Mouse (Mus musculus) macrophage (primary cell): Measurements from ENCODE around the gene Chd3. TPM values are rescaled to one million over a fixed set of nuclear protein-coding genes. Genes with fewer than 3 reads are reported as not detected.

Experiments used
- H3K27ac ChIP-seq: fragments of 350-480 bp; formaldehyde crosslinking; 2 replicates; pipeline ENCODE4 v1.9.0; 2021
- H3K36me3 ChIP-seq: fragments of 350-480 bp; formaldehyde crosslinking; 2 replicates; pipeline ENCODE4 v1.9.0; 2021; ENCODE audit errors: inconsistent target
- H3K4me3 ChIP-seq: fragments of 350-480 bp; formaldehyde crosslinking; 2 replicates; pipeline ENCODE4 v1.9.0; 2021; ENCODE audit errors: inconsistent target
- H3K79me2 ChIP-seq: fragments of 350-480 bp; formaldehyde crosslinking; 2 replicates; pipeline ENCODE4 v1.9.0; 2021; ENCODE audit errors: inconsistent target
- whole genome bisulfite sequencing: methylation state at CpG from one replicate; pipeline ENCODE4 v1.1.7; 2026; ENCODE audit warnings: inconsistent platforms; ENCODE audit not compliant: missing documents; 5-methylcytosine and 5-hydroxymethylcytosine counted together
- polyA plus RNA-seq: library from polyadenylated mRNA; stranded (reverse); fragments of 250-400 nt; gene quantifications from 3 replicates; pipeline ENCODE4 v1.2.4, GENCODE M21; 2018; ENCODE audit warnings: inconsistent platforms

Gene Chd3
- polyA plus RNA-seq, 1 experiment from 2014 or later: 105 TPM

- Histone ChIP-seq H3K27ac (no peak within 1 kb of the TSS), H3K4me3 (peak within 1 kb of the TSS; percentile 14), H3K36me3 (no peaks in the 10 kb centered on the region), H3K79me2 (no peaks in the 10 kb centered on the region)
- 5% methylated on average over 99 of the region's 99 CpGs for WGBS
Observed at GRCm38 (mm10) chr11:69340161-69341131, 28.8 kb downstream of the Chd3 start, which contains the start of gene Rnf227. Gene Rnf227 (plus strand): TSS chr11:69340461.

GRCm38 (mm10) chr11:69334796-69335195 lies 34.4 kb downstream of the Chd3 start:
- WGBS: 85% methylated on average over 4 of the region's 4 CpGs
- Histone ChIP-seq H3K4me3 (no peak overlapping the region), H3K27ac (no peak overlapping the region), H3K79me2 (no peaks in the 10 kb centered on the region), H3K36me3 (no peaks in the 10 kb centered on the region)

GRCm38 (mm10) chr11:69333922-69334321 lies 35.3 kb downstream of the Chd3 start:
- no peak overlapping the region for H3K27ac ChIP-seq
- WGBS: 19% methylated on average over 2 of the region's 3 CpGs
- H3K36me3 ChIP-seq: no peaks in the 10 kb centered on the region
- H3K4me3 ChIP-seq: no peak overlapping the region
- H3K79me2 ChIP-seq: no peaks in the 10 kb centered on the region

- Histone ChIP-seq H3K4me3 (no peak overlapping the region), H3K36me3 (no peaks in the 10 kb centered on the region), H3K79me2 (no peaks in the 10 kb centered on the region), H3K27ac (no peak overlapping the region)
- WGBS: 47% methylated on average over 8 of the region's 8 CpGs
Observed at GRCm38 (mm10) chr11:69332713-69333253, 36.4 kb downstream of the Chd3 start.

GRCm38 (mm10) chr11:69331929-69332405 lies 37.2 kb downstream of the Chd3 start:
- Histone ChIP-seq H3K27ac (0 out of 2 replicates have a peak overlapping the region, but pooled peaks have one; percentile 4), H3K36me3 (no peaks in the 10 kb centered on the region), H3K4me3 (peak overlapping the region; percentile 42), H3K79me2 (no peaks in the 10 kb centered on the region)
- 2% methylated on average over 24 of the region's 24 CpGs for WGBS

- no peak overlapping the region for H3K27ac ChIP-seq
- H3K79me2 ChIP-seq: no peaks in the 10 kb centered on the region
- WGBS: 92% methylated on average over 6 of the region's 6 CpGs
- H3K36me3 ChIP-seq: no peaks in the 10 kb centered on the region
- H3K4me3 ChIP-seq: no peak overlapping the region
Observed at GRCm38 (mm10) chr11:69331152-69331551, 38.1 kb downstream of the Chd3 start.

- Histone ChIP-seq H3K27ac (no peak overlapping the region), H3K4me3 (no peak overlapping the region), H3K36me3 (no peaks in the 10 kb centered on the region), H3K79me2 (peaks cover 11% of the 10 kb centered on the region)
- WGBS: 88% methylated on average over 6 of the region's 6 CpGs
Observed at GRCm38 (mm10) chr11:69328517-69328916, 40.7 kb downstream of the Chd3 start.

- H3K27ac ChIP-seq: no peak overlapping the region
- peaks cover 11% of the 10 kb centered on the region for H3K79me2 ChIP-seq
- no peak overlapping the region for H3K4me3 ChIP-seq
- WGBS: 42% methylated on average over 6 of the region's 6 CpGs
- no peaks in the 10 kb centered on the region for H3K36me3 ChIP-seq
Observed at GRCm38 (mm10) chr11:69327648-69328047, 41.6 kb downstream of the Chd3 start.

GRCm38 (mm10) chr11:69327157-69327442 lies 42.1 kb downstream of the Chd3 start:
- 44% methylated on average over 9 of the region's 9 CpGs for WGBS
- peaks cover 11% of the 10 kb centered on the region for H3K79me2 ChIP-seq
- no peak overlapping the region for H3K27ac ChIP-seq
- H3K36me3 ChIP-seq: no peaks in the 10 kb centered on the region
- H3K4me3 ChIP-seq: no peak overlapping the region

- WGBS: 5% methylated on average over 45 of the region's 45 CpGs
- no peaks in the 10 kb centered on the region for H3K36me3 ChIP-seq
- peak overlapping the region; percentile 12; the same call in 1 of the 2 replicates for H3K4me3 ChIP-seq
- peak overlapping the region; percentile 82; the same call in 1 of the 2 replicates for H3K27ac ChIP-seq
- peaks cover 11% of the 10 kb centered on the region for H3K79me2 ChIP-seq
Observed at GRCm38 (mm10) chr11:69326408-69327156, 42.6 kb downstream of the Chd3 start.

- WGBS: 6% methylated on average over 26 of the region's 26 CpGs
- peak within 1 kb of the TSS; percentile 12; the same call in 1 of the 2 replicates for H3K4me3 ChIP-seq
- H3K27ac ChIP-seq: peak within 1 kb of the TSS; percentile 82
- peaks cover 11% of the 10 kb centered on the region for H3K79me2 ChIP-seq
- no peaks in the 10 kb centered on the region for H3K36me3 ChIP-seq
Observed at GRCm38 (mm10) chr11:69325628-69326407, 43.4 kb downstream of the Chd3 start, which contains the start of gene Kcnab3. Gene Kcnab3 (plus strand): TSS chr11:69326258.

- peak overlapping the region; percentile 94 for H3K4me3 ChIP-seq
Observed at GRCm38 (mm10) chr11:69324749-69325148, 44.5 kb downstream of the Chd3 start.

GRCm38 (mm10) chr11:69323667-69324111 lies 45.5 kb downstream of the Chd3 start, which contains the start of the genes Cntrob and Trappc1:
Gene Cntrob (minus strand): TSS chr11:69323775.
Gene Trappc1 (plus strand): TSS chr11:69323980.
- no peaks in the 10 kb centered on the region for H3K36me3 ChIP-seq

More at GRCm38 (mm10) chr11:69324749-69325148, 44.5 kb downstream of the Chd3 start:
- H3K79me2 ChIP-seq: peaks cover 11% of the 10 kb centered on the region
- no peaks in the 10 kb centered on the region for H3K36me3 ChIP-seq
- WGBS: 90% methylated on average over 6 of the region's 6 CpGs
- H3K27ac ChIP-seq: peak overlapping the region; percentile 82

More at GRCm38 (mm10) chr11:69323667-69324111, 45.5 kb downstream of the Chd3 start, which contains the start of the genes Cntrob and Trappc1:
- peak within 1 kb of the TSS; percentile 94 for H3K4me3 ChIP-seq
- peaks cover 11% of the 10 kb centered on the region for H3K79me2 ChIP-seq
- H3K27ac ChIP-seq: peak within 1 kb of the TSS; percentile 82
- 2% methylated on average over 30 of the region's 30 CpGs for WGBS
